Mouse (Mus musculus) myocyte (in vitro differentiated cells): ENCODE results near the gene Tent5b. TPM values are rescaled to one million over a fixed set of nuclear protein-coding genes. Genes with fewer than 3 reads are reported as not detected.
A peak's percentile ranks its signal among the peaks of the same experiment; 100 is the strongest.

Source experiments
- H3K27me3 ChIP-seq: one replicate; pipeline ENCODE4 v1.6.1; 2011; ENCODE audit not compliant: control insufficient read depth, insufficient read depth, insufficient read length
- H3K36me3 ChIP-seq: one replicate; pipeline ENCODE4 v1.6.1; 2011; ENCODE audit not compliant: control insufficient read depth, insufficient read depth
- H3K4me2 ChIP-seq: one replicate; pipeline ENCODE4 v1.6.1; 2011; ENCODE audit warnings: low read depth, control low read depth
- H3K4me3 ChIP-seq: one replicate; pipeline ENCODE4 v1.5.1; 2011; ENCODE audit warnings: mild to moderate bottlenecking, control low read depth, moderate library complexity
- H3K79me2 ChIP-seq: one replicate; pipeline ENCODE4 v1.6.1; 2011; ENCODE audit not compliant: control insufficient read depth, insufficient read depth
- H3ac ChIP-seq: one replicate; pipeline ENCODE4 v1.6.1; 2011; ENCODE audit not compliant: control insufficient read depth, insufficient read length
- CEBPB ChIP-seq: IDR thresholded peaks from 2 replicates; pipeline ENCODE4 v1.6.1; 2011; ENCODE audit warnings: mild to moderate bottlenecking, moderate library complexity; ENCODE audit not compliant: poor library complexity, insufficient read depth, severe bottlenecking
- E2F4 ChIP-seq: IDR thresholded peaks from one replicate; pipeline ENCODE4 v1.6.1; 2011; ENCODE audit warnings: mild to moderate bottlenecking, control low read depth, moderate library complexity; ENCODE audit not compliant: insufficient read depth
- MAX ChIP-seq: IDR thresholded peaks from one replicate; pipeline ENCODE4 v1.6.1; 2011; ENCODE audit warnings: low read depth, mild to moderate bottlenecking, control low read depth
- MYOD1 ChIP-seq, 3 experiments: IDR thresholded peaks; one replicate each; pipeline ENCODE4 v1.6.1; 2011; ENCODE audit warnings: control low read depth in 2 of 3, low read depth in 2 of 3, mild to moderate bottlenecking in 2 of 3, moderate library complexity in 1 of 3; ENCODE audit not compliant: insufficient read length in 2 of 3, control insufficient read depth in 1 of 3
- MYOG ChIP-seq, 3 experiments: IDR thresholded peaks; one replicate each; pipeline ENCODE4 v1.6.1; 2011; ENCODE audit warnings: control low read depth in 2 of 3, low read depth in 2 of 3, mild to moderate bottlenecking in 2 of 3; ENCODE audit not compliant: insufficient read length in 2 of 3, control insufficient read depth in 1 of 3, insufficient read depth in 1 of 3
- POLR2A ChIP-seq: IDR thresholded peaks from one replicate; pipeline ENCODE4 v1.6.1; 2011; ENCODE audit warnings: low read depth, mild to moderate bottlenecking, control low read depth, moderate library complexity; ENCODE audit not compliant: insufficient read length
- POLR2AphosphoS2 ChIP-seq: IDR thresholded peaks from one replicate; pipeline ENCODE4 v1.6.1; 2011; ENCODE audit warnings: low read depth, control low read depth; ENCODE audit not compliant: insufficient read length
- REST ChIP-seq: IDR thresholded peaks from one replicate; pipeline ENCODE4 v1.6.1; 2011; ENCODE audit warnings: mild to moderate bottlenecking, control low read depth, moderate library complexity; ENCODE audit not compliant: insufficient read depth, insufficient read length
- SRF ChIP-seq: IDR thresholded peaks from one replicate; pipeline ENCODE4 v1.6.1; 2011; ENCODE audit warnings: low read depth; ENCODE audit not compliant: control insufficient read depth, insufficient read length
- TCF12 ChIP-seq: IDR thresholded peaks from one replicate; pipeline ENCODE4 v1.6.1; 2011; ENCODE audit warnings: mild to moderate bottlenecking, control low read depth; ENCODE audit not compliant: poor library complexity, insufficient read depth, severe bottlenecking
- TCF3 ChIP-seq: IDR thresholded peaks from one replicate; pipeline ENCODE4 v1.6.1; 2011; ENCODE audit warnings: low read depth, control low read depth; ENCODE audit not compliant: insufficient read length
- USF1 ChIP-seq: IDR thresholded peaks from one replicate; pipeline ENCODE4 v1.6.1; 2011; ENCODE audit warnings: low read depth, mild to moderate bottlenecking, control low read depth, moderate library complexity
- polyA plus RNA-seq: library from polyadenylated mRNA; unstranded; fragments of >200 nt; fragmentation: generic; extraction: Trizol; gene quantifications from one replicate; pipeline ENCODE4 v1.2.1, GENCODE M21; 2012; ENCODE audit warnings: missing spikeins

The Tent5b gene
- polyA plus RNA-seq, 1 experiment, result 3.3 TPM

DNA sequence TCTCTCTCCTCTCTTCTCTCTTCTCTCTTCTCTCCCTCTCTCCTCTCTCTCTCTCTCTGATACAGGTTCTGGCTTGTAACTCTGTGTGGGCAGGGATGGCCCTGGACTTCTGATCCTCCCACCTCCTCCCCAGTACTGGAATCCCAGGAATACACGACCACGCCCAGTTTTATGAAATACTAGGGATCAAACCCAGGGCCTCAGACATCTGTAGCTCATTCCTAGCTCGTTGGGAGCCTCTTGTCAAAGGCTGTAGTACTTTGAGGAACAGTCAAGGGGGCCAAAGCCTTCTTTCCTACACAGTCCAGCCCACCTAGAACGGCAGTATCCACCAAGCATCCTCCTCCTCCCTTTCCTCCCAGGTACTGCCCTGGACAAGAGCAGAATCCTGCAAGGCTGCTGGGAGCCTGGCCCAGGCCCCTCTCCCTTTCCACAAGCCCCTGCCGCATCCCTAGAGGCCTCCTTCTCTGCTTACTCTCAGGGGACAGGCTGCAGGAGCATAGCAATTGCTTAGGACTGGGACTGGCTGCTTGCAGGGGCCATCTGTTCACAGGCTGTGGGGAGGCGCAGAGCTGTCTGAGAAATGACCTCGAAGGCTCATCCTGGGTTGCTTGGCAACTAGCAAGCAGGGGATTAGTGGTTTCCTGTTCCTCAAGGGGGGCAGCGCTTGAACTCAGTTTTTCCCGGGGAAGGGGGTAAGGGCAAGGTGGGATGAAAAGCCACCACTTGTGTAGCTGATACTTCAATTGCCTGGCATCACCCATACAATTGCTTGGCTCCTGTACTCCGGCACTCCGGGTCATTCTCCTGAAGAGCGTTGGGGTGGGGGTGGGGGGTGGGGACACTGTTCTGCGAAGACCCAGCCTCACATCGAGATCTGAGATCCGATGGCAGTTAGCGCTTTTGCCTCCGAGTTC, 40.2 kb upstream of the Tent5b start:
- Histone ChIP-seq H3ac (no peak overlapping the region), H3K27me3 (no peaks in the 10 kb centered on the region), H3K36me3 (no peaks in the 10 kb centered on the region), H3K4me2 (peak overlapping the region; percentile 48), H3K4me3 (no peak overlapping the region), H3K79me2 (no peaks in the 10 kb centered on the region)
- TF ChIP-seq MYOG (IDR thresholded peaks at IDR 0.05; ENCODE audit: control insufficient read depth in 1 of 3, insufficient read depth in 1 of 3, insufficient read length in 2 of 3, low read depth in 2 of 3), result peak in 1 of 3 experiments; percentile 37
- no peak for TF ChIP-seq MAX
- TF ChIP-seq MYOD1 (IDR thresholded peaks at IDR 0.05; ENCODE audit: control insufficient read depth in 1 of 3, insufficient read length in 2 of 3, low read depth in 2 of 3), result peak in 2 of 3 experiments; percentile 21 to 56

DNA sequence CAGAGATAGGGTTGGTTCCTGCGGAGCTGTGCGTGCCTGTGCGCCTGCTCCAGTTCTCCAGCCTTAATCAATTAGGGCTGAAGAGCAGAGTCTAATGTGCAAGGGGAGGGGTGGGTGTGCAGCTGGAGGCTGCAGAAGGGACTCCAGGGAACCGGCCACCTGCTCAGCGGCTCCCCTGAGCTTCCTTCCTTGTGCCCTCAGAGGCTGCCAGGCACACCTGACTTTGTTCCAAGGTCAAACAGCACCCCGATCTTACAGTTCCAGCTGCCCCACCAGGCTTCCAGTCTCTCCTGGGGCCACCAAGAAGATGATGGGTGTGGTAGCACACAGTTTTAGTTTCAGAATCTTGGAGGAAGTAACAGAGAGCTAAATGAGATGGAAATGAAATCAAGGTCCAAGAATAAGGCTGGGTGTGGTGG, 39.5 kb upstream of the Tent5b start:
- Histone ChIP-seq H3K36me3 (no peaks in the 10 kb centered on the region), H3ac (no peak overlapping the region), H3K79me2 (no peaks in the 10 kb centered on the region), H3K27me3 (no peaks in the 10 kb centered on the region), H3K4me2 (peak overlapping the region; percentile 48), H3K4me3 (no peak overlapping the region)
- TF ChIP-seq MYOG (IDR thresholded peaks at IDR 0.05; ENCODE audit: control insufficient read depth in 1 of 3, insufficient read depth in 1 of 3, insufficient read length in 2 of 3, low read depth in 2 of 3), result no peak
- TF ChIP-seq MAX, result no peak
- TF ChIP-seq USF1, result no peak
- TF ChIP-seq E2F4, result no peak
- no peak for TF ChIP-seq CEBPB
- no peak for TF ChIP-seq POLR2A
- no peak for TF ChIP-seq SRF
- TF ChIP-seq TCF3, result no peak
- TF ChIP-seq POLR2AphosphoS2, result no peak
- no peak for TF ChIP-seq REST

DNA sequence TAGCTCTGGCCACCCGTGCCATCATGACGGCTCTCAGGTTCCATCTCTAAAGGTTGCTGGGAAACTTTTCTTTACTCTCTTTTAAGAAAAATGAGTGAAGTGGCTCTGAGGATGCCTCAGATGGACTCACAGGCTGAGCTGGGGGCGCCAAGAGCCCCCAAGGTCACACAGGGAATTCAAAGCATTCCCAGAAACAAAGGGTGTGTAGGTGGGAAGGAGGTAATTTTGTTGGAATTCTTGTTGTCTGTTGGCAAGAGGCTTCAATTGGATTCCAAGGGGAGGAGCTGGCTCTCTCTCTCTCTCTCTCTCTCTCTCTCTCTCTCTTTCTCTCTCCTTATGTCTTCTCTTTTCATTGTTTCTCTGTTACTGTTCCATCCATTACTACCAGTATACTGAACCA, 37.7 kb upstream of the Tent5b start:
- TF ChIP-seq SRF, result no peak
- no peak for TF ChIP-seq MYOD1 (IDR thresholded peaks at IDR 0.05; ENCODE audit: control insufficient read depth in 1 of 3, insufficient read length in 2 of 3, low read depth in 2 of 3)
- no peak for TF ChIP-seq MAX
- no peak for TF ChIP-seq POLR2A
- no peak for TF ChIP-seq POLR2AphosphoS2
- TF ChIP-seq REST, result no peak
- no peak for TF ChIP-seq TCF12
- TF ChIP-seq USF1, result no peak
- H3K4me3 ChIP-seq, result no peak overlapping the region
- no peak overlapping the region for H3K4me2 ChIP-seq
- no peaks in the 10 kb centered on the region for H3K79me2 ChIP-seq
- no peaks in the 10 kb centered on the region for H3K27me3 ChIP-seq
- no peak overlapping the region for H3ac ChIP-seq
- H3K36me3 ChIP-seq, result no peaks in the 10 kb centered on the region

DNA sequence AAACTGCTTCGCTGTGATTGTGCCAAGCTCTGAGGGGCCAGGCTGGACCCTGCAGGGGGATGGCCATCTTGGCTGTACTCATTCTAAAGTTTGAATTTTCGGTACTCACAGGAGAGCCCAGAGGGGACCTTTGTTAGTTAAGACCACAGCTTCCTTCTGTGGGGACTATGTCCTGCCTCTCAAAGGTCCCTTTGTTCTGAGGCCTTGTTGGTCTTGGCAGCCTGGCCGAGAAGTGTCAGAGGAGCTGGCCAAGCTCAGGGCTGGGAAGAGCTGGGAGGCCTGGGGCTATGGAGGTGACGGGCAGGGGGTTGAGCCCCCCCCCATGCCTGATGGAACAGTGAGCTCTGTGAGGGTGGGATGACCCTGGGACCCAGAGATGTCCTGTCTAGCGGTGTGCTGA, 36.8 kb upstream of the Tent5b start:
- no peaks in the 10 kb centered on the region for H3K36me3 ChIP-seq
- no peak for TF ChIP-seq POLR2AphosphoS2
- TF ChIP-seq TCF12, result no peak
- TF ChIP-seq TCF3, result no peak
- no peak for TF ChIP-seq MYOG (IDR thresholded peaks at IDR 0.05; ENCODE audit: control insufficient read depth in 1 of 3, insufficient read depth in 1 of 3, insufficient read length in 2 of 3, low read depth in 2 of 3)
- TF ChIP-seq POLR2A, result no peak
- no peak for TF ChIP-seq REST
- no peak for TF ChIP-seq USF1
- no peak for TF ChIP-seq MAX
- TF ChIP-seq E2F4, result no peak
- TF ChIP-seq CEBPB, result no peak
- no peak for TF ChIP-seq SRF
- no peak for TF ChIP-seq MYOD1 (IDR thresholded peaks at IDR 0.05; ENCODE audit: control insufficient read depth in 1 of 3, insufficient read length in 2 of 3, low read depth in 2 of 3)
- H3K4me2 ChIP-seq, result no peak overlapping the region
- no peaks in the 10 kb centered on the region for H3K79me2 ChIP-seq
- H3K27me3 ChIP-seq, result no peaks in the 10 kb centered on the region
- H3K4me3 ChIP-seq, result no peak overlapping the region
- H3ac ChIP-seq, result no peak overlapping the region

DNA sequence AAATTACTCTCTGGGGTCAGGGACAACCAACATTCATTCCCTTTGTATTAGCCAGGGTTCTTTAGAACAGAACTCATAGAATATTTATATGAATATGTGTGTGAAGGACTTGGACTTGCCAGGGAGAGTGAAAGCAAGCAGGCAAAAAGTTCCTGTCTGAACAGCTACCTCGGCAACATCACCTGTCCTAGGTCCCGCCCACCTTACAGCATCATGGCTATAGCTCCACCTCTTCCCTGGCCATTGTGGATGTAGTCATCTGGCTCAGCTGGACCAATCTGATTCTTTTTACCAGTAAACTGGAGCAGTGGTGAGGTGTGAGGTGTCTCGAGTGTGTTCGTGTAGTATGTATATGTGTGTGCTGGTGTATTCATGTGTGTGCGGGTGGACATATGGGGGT, 34.2 kb upstream of the Tent5b start:
- no peaks in the 10 kb centered on the region for H3K27me3 ChIP-seq

More for the DNA sequence above, 34.2 kb upstream of the Tent5b start:
- Histone ChIP-seq H3ac (no peak overlapping the region), H3K79me2 (no peaks in the 10 kb centered on the region), H3K36me3 (no peaks in the 10 kb centered on the region), H3K4me2 (no peak overlapping the region), H3K4me3 (no peak overlapping the region)
- TF ChIP-seq POLR2AphosphoS2 (no peak), CEBPB (no peak), MAX (no peak), SRF (no peak), TCF3 (no peak), USF1 (no peak), POLR2A (no peak), E2F4 (no peak), MYOG (IDR thresholded peaks at IDR 0.05; ENCODE audit: control insufficient read depth in 1 of 3, insufficient read depth in 1 of 3, insufficient read length in 2 of 3, low read depth in 2 of 3) (no peak)
